Mouse (Mus musculus): Measurements from ENCODE around the gene Pnpla3. TPM values are rescaled to one million over a fixed set of nuclear protein-coding genes. Genes with fewer than 3 reads are reported as not detected.

The Pnpla3 gene
- total and polyA plus RNA-seq, 3 experiments = 1.1 to 30.1 (median 3.8) TPM

DNA sequence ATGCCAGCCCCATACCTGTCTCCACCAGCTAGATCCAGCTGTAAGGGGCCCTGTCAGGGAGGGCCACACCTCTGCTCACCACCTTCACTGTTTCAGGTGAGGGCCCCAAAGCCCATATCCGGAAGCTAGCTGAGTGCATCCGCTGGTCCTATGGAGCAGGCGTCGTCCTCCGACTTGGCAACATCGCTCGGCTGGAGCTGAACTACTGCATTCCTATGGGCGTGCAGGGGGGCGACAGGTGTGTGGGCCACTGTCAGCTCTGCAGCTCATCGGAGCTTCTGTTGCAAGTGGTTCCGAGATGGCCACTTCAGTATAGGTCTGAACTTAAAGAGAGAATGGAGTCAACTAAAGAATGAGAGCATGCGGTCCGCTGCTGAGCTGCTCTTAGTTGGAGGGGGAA is 43.3 kb downstream of the Pnpla3 start:
- intact Hi-C loops (cut with DNase I) = no loop called here
- H3K36me3 ChIP-seq (ENCODE audit: control insufficient read depth, insufficient read depth, low read length) = peaks cover 4% of the 10 kb centered on the region
- no peak overlapping the region for H3K9ac ChIP-seq (ENCODE audit: low read depth, low read length)
- H3K79me2 ChIP-seq (replicated peaks; ENCODE audit: control insufficient read depth, insufficient read depth, low read length) = no peaks in the 10 kb centered on the region
- peaks cover 24% of the 10 kb centered on the region for H3K4me1 ChIP-seq (ENCODE audit: control insufficient read depth, insufficient read depth, low read length)
- H3K4me3 ChIP-seq = no peak overlapping the region
- no peaks in the 10 kb centered on the region for H3K27me3 ChIP-seq (ENCODE audit: control insufficient read depth, insufficient read depth, low read length)
- H3K27ac ChIP-seq = no peak overlapping the region; the same call in 1 of the 2 replicates
- WGBS = 91% methylated on average over 13 of the region's 13 CpGs
- DNase-seq = no peak
- TF ChIP-seq CTCF (IDR thresholded peaks at IDR 0.05) = no peak
- no peak for TF ChIP-seq POLR2A (IDR thresholded peaks at IDR 0.05; ENCODE audit: insufficient read depth, low read depth, low read length)
- TF ChIP-seq EP300 (IDR thresholded peaks at IDR 0.05; ENCODE audit: insufficient read depth, low read depth, low read length) = no peak

DNA sequence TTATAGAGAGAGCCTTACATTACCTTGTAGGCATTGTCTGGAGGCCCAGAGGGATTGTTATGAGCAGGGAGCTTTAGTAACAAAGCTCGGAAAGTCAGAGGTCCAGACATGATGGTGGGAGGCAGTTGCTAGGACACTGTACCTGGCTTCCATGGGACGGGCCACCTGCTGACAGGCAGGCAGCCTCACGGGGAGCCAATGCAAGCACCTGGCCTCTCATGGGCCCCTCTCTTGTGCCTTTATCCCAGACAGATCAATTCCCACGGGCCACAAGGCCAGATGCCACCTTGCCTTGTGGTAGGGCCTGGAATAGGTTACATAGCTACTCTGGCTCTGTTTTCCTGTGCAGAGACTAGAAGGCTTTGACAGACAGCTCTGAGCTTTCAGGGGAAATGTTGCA is 43.9 kb downstream of the Pnpla3 start:
- Histone ChIP-seq H3K4me1 (ENCODE audit: control insufficient read depth, insufficient read depth, low read length) (peaks cover 24% of the 10 kb centered on the region), H3K27me3 (ENCODE audit: control insufficient read depth, insufficient read depth, low read length) (no peaks in the 10 kb centered on the region), H3K9ac (ENCODE audit: low read depth, low read length) (no peak overlapping the region), H3K4me3 (no peak overlapping the region), H3K79me2 (replicated peaks; ENCODE audit: control insufficient read depth, insufficient read depth, low read length) (no peaks in the 10 kb centered on the region), H3K27ac (no peak overlapping the region), H3K36me3 (ENCODE audit: control insufficient read depth, insufficient read depth, low read length) (peaks cover 4% of the 10 kb centered on the region)
- DNase-seq = no peak
- intact Hi-C loops (cut with DNase I) = no loop called here
- WGBS = 85% methylated on average over 4 of the region's 4 CpGs
- TF ChIP-seq EP300 (IDR thresholded peaks at IDR 0.05; ENCODE audit: insufficient read depth, low read depth, low read length) (no peak), CTCF (IDR thresholded peaks at IDR 0.05) (no peak), POLR2A (IDR thresholded peaks at IDR 0.05; ENCODE audit: insufficient read depth, low read depth, low read length) (no peak)

DNA sequence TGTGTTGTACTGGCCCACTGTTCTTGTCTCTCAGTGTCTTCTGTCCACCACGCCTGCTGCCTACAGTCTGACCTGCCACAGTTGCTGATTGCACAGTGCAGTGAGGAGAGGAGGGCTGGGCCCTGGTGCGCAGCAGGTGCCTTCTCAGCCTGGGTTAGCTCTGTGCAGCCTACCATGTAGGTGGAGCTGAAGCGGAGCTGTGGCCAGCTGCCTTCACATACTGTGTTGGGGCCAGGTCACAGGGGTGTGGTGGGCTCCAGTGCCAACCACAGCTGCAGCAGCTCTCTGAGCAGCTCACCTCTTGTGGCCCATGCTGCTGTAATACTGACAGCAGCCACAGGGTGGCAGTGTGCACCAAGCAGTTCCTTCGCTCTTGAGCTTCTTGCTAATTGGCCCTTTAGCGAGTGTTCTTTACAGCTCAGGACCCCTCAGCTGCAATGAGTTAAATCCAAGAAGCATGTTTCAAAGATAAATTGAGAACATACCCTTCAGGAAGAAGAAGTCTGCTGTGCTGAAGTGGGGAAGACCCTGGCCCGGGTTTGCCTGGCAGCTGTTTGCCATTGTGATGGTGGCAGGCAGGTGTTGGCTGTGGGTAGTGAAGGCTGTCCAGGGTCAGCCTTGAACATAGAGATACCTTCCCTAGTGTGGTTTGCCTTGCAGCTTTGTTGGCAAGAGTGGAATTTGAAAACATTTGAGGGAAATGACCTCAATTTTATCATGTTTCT is 44.6 kb downstream of the Pnpla3 start:
- Histone ChIP-seq H3K4me3 (no peak overlapping the region), H3K9ac (ENCODE audit: low read depth, low read length) (no peak overlapping the region), H3K27ac (peak overlapping the region; percentile 70), H3K79me2 (replicated peaks; ENCODE audit: control insufficient read depth, insufficient read depth, low read length) (no peaks in the 10 kb centered on the region), H3K4me1 (ENCODE audit: control insufficient read depth, insufficient read depth, low read length) (peaks cover 24% of the 10 kb centered on the region), H3K36me3 (ENCODE audit: control insufficient read depth, insufficient read depth, low read length) (peaks cover 4% of the 10 kb centered on the region), H3K27me3 (ENCODE audit: control insufficient read depth, insufficient read depth, low read length) (no peaks in the 10 kb centered on the region)
- WGBS = 29% methylated on average over 6 of the region's 6 CpGs
- DNase-seq = peak; percentile 84 to 92
- TF ChIP-seq EP300 (IDR thresholded peaks at IDR 0.05; ENCODE audit: insufficient read depth, low read depth, low read length) (peak; percentile 94), CTCF (IDR thresholded peaks at IDR 0.05) (no peak; the same call in 1 of the 2 replicates), POLR2A (IDR thresholded peaks at IDR 0.05; ENCODE audit: insufficient read depth, low read depth, low read length) (no peak)
- intact Hi-C loops (cut with DNase I) = loop anchor here (1.0 to 2.0 kb wide), 3 partner anchors 49 to 402 kb away; no protein-coding TSS in a partner anchor

GRCm38 (mm10) chr15:84212756-84213105 is 45.1 kb downstream of the Pnpla3 start:
- peak; percentile 65 to 76 for DNase-seq
- Histone ChIP-seq H3K79me2 (replicated peaks; ENCODE audit: control insufficient read depth, insufficient read depth, low read length) (no peaks in the 10 kb centered on the region), H3K4me3 (no peak overlapping the region), H3K27ac (peak overlapping the region; percentile 70), H3K27me3 (ENCODE audit: control insufficient read depth, insufficient read depth, low read length) (no peaks in the 10 kb centered on the region), H3K4me1 (ENCODE audit: control insufficient read depth, insufficient read depth, low read length) (peaks cover 24% of the 10 kb centered on the region), H3K36me3 (ENCODE audit: control insufficient read depth, insufficient read depth, low read length) (peaks cover 4% of the 10 kb centered on the region), H3K9ac (ENCODE audit: low read depth, low read length) (no peak overlapping the region)
- 2% methylated on average over 2 of the region's 2 CpGs for WGBS
- TF ChIP-seq EP300 (IDR thresholded peaks at IDR 0.05; ENCODE audit: insufficient read depth, low read depth, low read length) = 0 out of 2 replicates have a peak, but pooled peaks have one; percentile 59
- TF ChIP-seq POLR2A (IDR thresholded peaks at IDR 0.05; ENCODE audit: insufficient read depth, low read depth, low read length) = 0 out of 2 replicates have a peak, but pooled peaks have one; percentile 12
- TF ChIP-seq CTCF (IDR thresholded peaks at IDR 0.05) = no peak
- intact Hi-C loops (cut with DNase I) = loop anchor here (1.0 to 2.0 kb wide), 3 partner anchors 48 to 402 kb away; no protein-coding TSS in a partner anchor

DNA sequence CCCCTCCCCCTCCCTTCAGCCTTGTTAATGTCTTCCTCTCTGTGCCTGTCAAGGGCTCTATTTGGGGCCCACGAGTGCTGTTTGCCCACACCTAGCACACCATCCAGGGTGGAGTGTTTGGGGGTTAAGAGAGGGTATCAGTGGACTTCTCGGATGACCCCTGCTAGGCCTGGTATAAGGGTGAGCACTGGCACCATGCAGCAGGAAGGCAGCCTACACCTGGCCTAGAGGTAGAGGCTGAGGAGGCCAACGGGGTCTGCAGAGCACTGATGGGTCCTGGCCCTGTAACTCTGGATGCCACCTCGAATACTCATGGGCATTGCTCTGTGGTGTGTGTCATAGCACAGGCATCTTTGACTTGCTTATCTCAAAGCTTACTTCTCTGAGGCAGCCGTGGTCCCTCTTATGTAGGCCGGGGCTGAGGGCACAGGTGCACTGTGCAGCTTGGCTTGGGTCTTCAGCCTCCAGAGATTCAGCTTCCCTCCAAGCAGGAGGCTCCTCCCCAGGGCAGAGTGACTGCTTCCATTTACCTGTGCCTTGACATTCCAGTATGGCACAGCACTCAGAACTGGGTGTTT is 45.6 kb downstream of the Pnpla3 start:
- Histone ChIP-seq H3K79me2 (replicated peaks; ENCODE audit: control insufficient read depth, insufficient read depth, low read length) (no peaks in the 10 kb centered on the region), H3K9ac (ENCODE audit: low read depth, low read length) (0 out of 2 replicates have a peak overlapping the region, but pooled peaks have one; percentile 7), H3K4me3 (no peak overlapping the region), H3K4me1 (ENCODE audit: control insufficient read depth, insufficient read depth, low read length) (peaks cover 25% of the 10 kb centered on the region), H3K36me3 (ENCODE audit: control insufficient read depth, insufficient read depth, low read length) (peaks cover 4% of the 10 kb centered on the region), H3K27ac (peak overlapping the region; percentile 48), H3K27me3 (ENCODE audit: control insufficient read depth, insufficient read depth, low read length) (no peaks in the 10 kb centered on the region)
- 63% methylated on average over 6 of the region's 6 CpGs for WGBS
- no peak for DNase-seq
- no peak for TF ChIP-seq EP300 (IDR thresholded peaks at IDR 0.05; ENCODE audit: insufficient read depth, low read depth, low read length)
- no peak for TF ChIP-seq POLR2A (IDR thresholded peaks at IDR 0.05; ENCODE audit: insufficient read depth, low read depth, low read length)
- TF ChIP-seq CTCF (IDR thresholded peaks at IDR 0.05) = no peak
- intact Hi-C loops (cut with DNase I) = loop anchor here (2.0 kb wide), 1 partner anchor 48 kb away; no protein-coding TSS in a partner anchor

- no peaks in the 10 kb centered on the region for H3K27me3 ChIP-seq (ENCODE audit: control insufficient read depth, insufficient read depth, low read length)
- no peak for TF ChIP-seq POLR2A (IDR thresholded peaks at IDR 0.05; ENCODE audit: insufficient read depth, low read depth, low read length)
- TF ChIP-seq CTCF (IDR thresholded peaks at IDR 0.05) = no peak
- TF ChIP-seq EP300 (IDR thresholded peaks at IDR 0.05; ENCODE audit: insufficient read depth, low read depth, low read length) = no peak
- no peak overlapping the region for H3K4me3 ChIP-seq
- no peak for DNase-seq
- 80% methylated on average over 7 of the region's 7 CpGs for WGBS
- peaks cover 2% of the 10 kb centered on the region for H3K36me3 ChIP-seq (ENCODE audit: control insufficient read depth, insufficient read depth, low read length)
- intact Hi-C loops (cut with DNase I) = no loop called here
- no peak overlapping the region; the same call in 1 of the 2 replicates for H3K27ac ChIP-seq
- no peaks in the 10 kb centered on the region for H3K79me2 ChIP-seq (replicated peaks; ENCODE audit: control insufficient read depth, insufficient read depth, low read length)
- peaks cover 32% of the 10 kb centered on the region for H3K4me1 ChIP-seq (ENCODE audit: control insufficient read depth, insufficient read depth, low read length)
- no peak overlapping the region for H3K9ac ChIP-seq (ENCODE audit: low read depth, low read length)
Measured at GRCm38 (mm10) chr15:84214476-84214875, 46.8 kb downstream of the Pnpla3 start.
